Mouse (Mus musculus): ENCODE results near the gene Lgi4. TPM values are rescaled to one million over a fixed set of nuclear protein-coding genes. Genes with fewer than 3 reads are reported as not detected.

The Lgi4 gene
- 6.2 and 7.4 TPM in 2 replicates for polyA plus RNA-seq (2021; fragmentation: Nextera tagmentation)
- long read RNA-seq, experiment 1, full-length matches to known transcripts = 5 of 12 reads
- long read RNA-seq, experiment 1, partial matches to known transcripts = 2 of 12 reads
- long read RNA-seq, experiment 1, other reads (novel, unspliced or antisense) = 5 of 12 reads
- long read RNA-seq, experiment 2, full-length matches to known transcripts = 106 of 179 reads
- long read RNA-seq, experiment 2, partial matches to known transcripts = 32 of 179 reads
- long read RNA-seq, experiment 2, other reads (novel, unspliced or antisense) = 41 of 179 reads

DNA sequence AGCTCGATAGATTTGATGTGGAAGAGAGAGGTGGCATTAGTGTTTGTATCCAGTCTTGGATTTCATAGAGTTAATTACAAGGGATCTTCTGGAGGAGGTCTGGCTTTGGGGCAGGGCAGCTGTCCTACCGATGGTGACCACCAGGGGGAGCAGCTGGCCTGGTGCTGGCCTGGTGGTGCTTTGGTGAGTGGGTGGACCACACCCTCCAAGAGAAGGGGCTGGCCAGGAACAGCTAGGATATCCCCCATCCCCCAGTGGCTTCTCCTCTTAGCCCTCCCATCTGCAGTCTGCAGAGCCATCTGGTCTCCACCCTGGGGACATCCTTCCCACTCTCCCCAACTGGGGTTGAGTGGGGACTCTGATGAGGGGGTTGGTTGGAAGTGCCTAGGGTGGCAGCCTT lies at the start of gene Lgi4:
TSS of gene Lgi4 (plus strand) at position 235 of the 400 bp plus-strand sequence.

DNA sequence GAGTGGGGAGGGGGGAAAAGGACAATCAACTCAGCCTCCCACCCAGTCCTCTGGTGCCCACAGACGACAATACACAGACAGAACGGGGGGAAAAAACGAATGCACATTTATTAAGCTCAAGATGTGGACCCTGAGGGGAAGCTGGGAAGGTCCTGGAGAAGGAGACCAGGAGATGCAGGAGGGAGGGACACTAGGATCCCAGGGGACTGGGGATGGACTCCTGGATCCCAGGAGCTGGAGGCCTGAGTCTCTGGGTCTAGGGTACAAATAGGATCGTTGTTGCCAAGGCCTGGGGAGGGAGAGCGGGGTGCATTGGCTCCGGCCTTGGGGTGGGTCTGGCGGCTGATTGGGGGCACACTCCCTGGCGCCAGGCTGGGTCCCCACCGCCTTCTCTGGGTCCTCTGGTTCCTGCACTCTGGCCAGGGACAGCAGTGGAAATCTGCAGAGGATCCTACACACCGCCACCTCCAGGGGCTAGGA lies 16.7 kb upstream of the Lgi4 start, which contains the start of gene Fxyd5:
TSS of gene Fxyd5 (minus strand) at position 51 of the 480 bp plus-strand sequence.

DNA sequence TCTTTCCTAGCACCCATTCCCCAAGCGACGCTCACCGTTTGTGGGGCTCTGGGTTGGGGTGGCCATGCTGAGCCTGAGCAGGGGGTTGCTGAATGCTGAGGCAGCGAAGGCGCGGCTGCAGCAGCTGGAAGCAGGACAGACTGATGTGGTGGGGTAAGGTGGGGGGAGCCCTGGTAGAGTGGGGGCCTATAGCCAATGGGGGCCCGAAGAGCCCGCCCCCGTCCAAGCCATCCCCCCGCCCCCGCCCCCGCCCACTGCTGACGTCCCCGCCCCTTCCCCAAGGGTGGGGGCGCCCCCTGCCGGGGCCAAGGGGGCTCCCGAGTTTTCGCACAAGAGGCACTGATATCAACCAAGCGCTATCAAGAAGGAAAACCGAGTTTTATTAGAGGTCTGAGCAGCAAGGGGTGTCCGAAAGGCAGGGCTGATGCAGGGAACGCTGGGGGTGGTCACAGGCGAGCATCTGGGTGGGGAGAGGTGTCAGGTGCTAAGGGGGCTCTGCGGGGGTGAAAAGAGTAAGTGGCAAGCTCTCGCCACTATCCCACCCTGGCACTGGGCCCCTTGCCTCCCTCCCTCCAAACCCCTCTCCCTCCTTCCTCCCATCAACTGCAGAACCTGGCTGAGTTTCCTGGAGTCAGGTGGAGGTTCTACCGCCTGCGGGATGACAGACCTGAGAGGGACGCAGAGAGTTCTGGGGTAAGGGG lies 7.7 kb upstream of the Lgi4 start, which contains the start of gene Fxyd7:
TSS of gene Fxyd7 (minus strand) at position 147 of the 701 bp plus-strand sequence.

DNA sequence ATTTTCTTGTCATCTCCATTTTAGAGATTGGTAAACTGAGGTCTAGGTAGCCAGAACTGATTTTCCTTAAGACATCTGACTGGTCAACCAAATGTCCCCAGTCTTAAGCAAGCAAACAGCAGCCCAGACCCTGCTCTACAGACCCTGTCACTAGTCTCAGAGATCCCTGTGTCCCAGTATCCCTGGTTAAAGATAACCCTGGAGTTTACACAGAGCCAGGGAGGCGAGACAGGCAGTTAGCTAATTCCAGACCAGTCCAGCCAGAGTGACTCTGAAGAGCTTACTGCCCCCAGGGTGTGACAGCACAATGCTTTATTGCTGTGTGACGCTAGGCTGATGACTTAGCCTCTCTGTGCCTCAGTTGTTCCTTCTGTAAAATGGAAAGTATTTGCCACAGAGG lies 2.1 kb upstream of the Lgi4 start, which contains the start of gene Fxyd1:
TSS of gene Fxyd1 (minus strand) at position 129 of the 400 bp plus-strand sequence.

DNA sequence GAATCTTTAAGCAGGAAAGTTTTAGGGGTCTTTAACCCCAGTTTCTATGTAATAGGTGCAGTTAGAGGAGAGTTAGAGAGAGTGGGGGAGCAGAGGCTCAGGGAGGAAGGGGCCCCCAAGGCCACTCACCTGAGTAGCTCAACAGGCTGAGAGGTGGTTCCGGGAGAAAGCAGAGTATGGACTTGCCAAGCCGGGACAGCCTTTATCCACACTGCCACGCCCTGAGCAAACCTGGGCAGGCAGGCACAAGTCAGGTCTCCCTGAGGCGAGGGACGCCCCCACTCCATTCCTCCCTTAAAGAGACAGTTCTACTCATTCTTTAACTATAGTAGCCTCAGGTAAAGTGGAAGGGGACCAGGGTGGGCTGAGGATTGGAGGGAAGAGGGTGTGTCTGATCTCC lies 17.4 kb downstream of the Lgi4 start, which contains the start of gene Fxyd3:
TSS of gene Fxyd3 (minus strand) at position 213 of the 400 bp plus-strand sequence.

DNA sequence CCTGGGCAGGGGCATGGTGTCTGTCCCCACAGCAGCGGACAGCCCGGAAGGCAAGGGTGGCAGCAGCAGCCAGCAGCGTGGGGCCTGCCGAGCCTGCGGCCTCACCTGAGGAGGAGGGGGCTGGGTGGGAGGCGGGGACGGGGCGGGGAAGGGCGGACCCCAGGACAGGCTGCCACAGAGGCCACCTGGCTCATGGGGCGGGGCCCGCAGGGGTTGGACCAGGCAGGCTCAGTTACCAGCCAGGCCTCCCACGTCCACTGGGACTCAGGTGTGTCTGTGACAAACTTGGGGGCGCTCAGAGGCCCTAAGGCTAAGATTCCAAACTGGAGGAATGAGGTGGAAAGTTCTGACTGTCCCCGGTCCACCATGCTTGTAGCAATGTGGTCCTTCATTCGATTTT lies 56.0 kb downstream of the Lgi4 start, which contains the start of gene Hpn:
TSS of gene Hpn (minus strand) at position 109 of the 400 bp plus-strand sequence.

Small RNA genes lying within 50 kb of the gene (microRNA-seq; reads per million reads assigned to microRNA genes)
- gene Mir7050 = not detected

Other genes starting within 250 kb of the Lgi4 start
- gene Ffar2, start 235.6 kb upstream of the Lgi4 start, polyA plus RNA-seq (2021; fragmentation: Nextera tagmentation) = not detected in 2 replicates
- gene Ffar3, start 203.2 kb upstream of the Lgi4 start, polyA plus RNA-seq (2021; fragmentation: Nextera tagmentation) = not detected in 2 replicates
- not detected in 2 replicates for gene Ffar1, start 197.8 kb upstream of the Lgi4 start, polyA plus RNA-seq (2021; fragmentation: Nextera tagmentation)
- 0.04 and 0.13 TPM in 2 replicates for gene Cd22, start 179.0 kb upstream of the Lgi4 start, polyA plus RNA-seq (2021; fragmentation: Nextera tagmentation)
- 78.5 and 92.5 TPM in 2 replicates for gene Mag, start 144.5 kb upstream of the Lgi4 start, polyA plus RNA-seq (2021; fragmentation: Nextera tagmentation)
- gene Hamp2, start 134.7 kb upstream of the Lgi4 start, polyA plus RNA-seq (2021; fragmentation: Nextera tagmentation) = not detected in 2 replicates
- not detected in 2 replicates for gene Hamp, start 115.3 kb upstream of the Lgi4 start, polyA plus RNA-seq (2021; fragmentation: Nextera tagmentation)
- 13.1 and 13.9 TPM in 2 replicates for gene Usf2, start 102.5 kb upstream of the Lgi4 start, polyA plus RNA-seq (2021; fragmentation: Nextera tagmentation)
- gene Lsr, start 85.9 kb upstream of the Lgi4 start, polyA plus RNA-seq (2021; fragmentation: Nextera tagmentation) = 6.0 and 7.0 TPM in 2 replicates
- 0.11 and 0.83 TPM in 2 replicates for gene Fam187b, start 85.6 kb upstream of the Lgi4 start, polyA plus RNA-seq (2021; fragmentation: Nextera tagmentation)
- gene Fxyd5, start 16.9 kb upstream of the Lgi4 start, polyA plus RNA-seq (2021; fragmentation: Nextera tagmentation) = 10.3 and 15.4 TPM in 2 replicates
- gene Fxyd7, start 7.9 kb upstream of the Lgi4 start, polyA plus RNA-seq (2021; fragmentation: Nextera tagmentation) = 175 and 204 TPM in 2 replicates
- gene Fxyd1, start 2.1 kb upstream of the Lgi4 start, polyA plus RNA-seq (2021; fragmentation: Nextera tagmentation) = 223 and 537 TPM in 2 replicates
- gene Fxyd3, start 17.4 kb downstream of the Lgi4 start, polyA plus RNA-seq (2021; fragmentation: Nextera tagmentation) = 0.97 and 1.5 TPM in 2 replicates
- 0.44 and 0.48 TPM in 2 replicates for gene Hpn, start 55.9 kb downstream of the Lgi4 start, polyA plus RNA-seq (2021; fragmentation: Nextera tagmentation)
- gene Scn1b, start 67.7 kb downstream of the Lgi4 start, polyA plus RNA-seq (2021; fragmentation: Nextera tagmentation) = 62.7 and 80.2 TPM in 2 replicates
- 48.8 and 55.0 TPM in 2 replicates for gene Gramd1a, start 96.6 kb downstream of the Lgi4 start, polyA plus RNA-seq (2021; fragmentation: Nextera tagmentation)
- not detected in 2 replicates for gene Scgb2b2, start 231.2 kb downstream of the Lgi4 start, polyA plus RNA-seq (2021; fragmentation: Nextera tagmentation)
- not detected in 2 replicates for gene Scgb1b2, start 232.5 kb downstream of the Lgi4 start, polyA plus RNA-seq (2021; fragmentation: Nextera tagmentation)